Mouse (Mus musculus) heart, postnatal 0 days (tissue): Measurements from ENCODE around the gene Sh3rf1.

ENCODE experiments used
- CTCF ChIP-seq: IDR thresholded peaks from 2 replicates; pipeline ENCODE4 v1.5.1; 2016; ENCODE audit warnings: antibody characterized with exemption, control low read depth, low read depth
- EP300 ChIP-seq: IDR thresholded peaks from 2 replicates; pipeline ENCODE4 v1.6.1; 2016; ENCODE audit warnings: antibody characterized with exemption, low read depth

DNA sequence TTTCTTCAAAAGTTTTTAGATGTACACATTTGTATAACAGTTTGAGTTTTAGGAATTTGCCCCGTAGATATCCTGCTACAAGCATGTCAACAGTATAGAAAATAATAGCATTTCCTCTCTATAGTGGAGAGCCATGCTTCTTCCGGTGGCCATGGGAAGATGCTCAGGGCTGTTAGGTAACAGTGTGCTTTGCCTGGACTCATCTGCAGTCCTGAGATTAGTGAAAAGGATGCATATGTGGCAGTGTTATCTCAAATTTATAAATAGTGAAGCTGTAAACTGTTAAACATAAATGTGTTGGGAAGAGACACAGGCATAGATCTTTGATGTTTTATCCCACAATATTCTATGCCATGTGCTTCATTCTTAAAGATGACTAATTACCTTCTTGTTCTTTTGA is 120.8 kb downstream of the Sh3rf1 start:
- TF ChIP-seq CTCF (no peak), EP300 (no peak)
